Mouse (Mus musculus) limb, embryonic 12.5 days (tissue): ENCODE results near the gene Gm7075. TPM values are rescaled to one million over a fixed set of nuclear protein-coding genes. Genes with fewer than 3 reads are reported as not detected.
"Not testable (repeated sequence)": the region's sequence is repeated elsewhere in the genome, so short reads cannot be mapped to it uniquely, and the experiment has no call there.

Experiments used
- ATAC-seq: fragments of 200-750 bp; cut with Nextera tagmentation; 2 replicates; pipeline ENCODE4 v1.8.0; 2017; ENCODE audit warnings: low read depth, moderate TSS enrichment; ENCODE audit not compliant: insufficient number of reproducible peaks, insufficient read depth, low FRiP score, low TSS enrichment
- H3K27ac ChIP-seq: fragments of 300-500 bp; sonication (generic); 2 replicates; pipeline ENCODE4 v1.5.1; 2016; ENCODE audit warnings: mild to moderate bottlenecking, moderate library complexity
- H3K27me3 ChIP-seq: fragments of 300-500 bp; sonication (generic); 2 replicates; pipeline ENCODE4 v1.6.1; 2016; ENCODE audit warnings: mild to moderate bottlenecking, moderate library complexity
- H3K36me3 ChIP-seq: fragments of 300-500 bp; sonication (generic); 2 replicates; pipeline ENCODE4 v1.6.1; 2016; ENCODE audit warnings: mild to moderate bottlenecking, moderate library complexity
- H3K4me1 ChIP-seq: fragments of 300-500 bp; sonication (generic); replicated peaks from 2 replicates; pipeline ENCODE4 v1.6.1; 2016
- H3K4me2 ChIP-seq: fragments of 300-500 bp; sonication (generic); 2 replicates; pipeline ENCODE4 v1.6.1; 2016; ENCODE audit warnings: mild to moderate bottlenecking, moderate library complexity
- H3K4me3 ChIP-seq: fragments of 300-500 bp; sonication (generic); replicated peaks from 2 replicates; pipeline ENCODE4 v1.5.1; 2016; ENCODE audit warnings: mild to moderate bottlenecking
- H3K9ac ChIP-seq: fragments of 300-500 bp; sonication (generic); replicated peaks from 2 replicates; pipeline ENCODE4 v1.6.1; 2016; ENCODE audit warnings: mild to moderate bottlenecking, moderate library complexity
- H3K9me3 ChIP-seq: fragments of 300-500 bp; sonication (generic); 2 replicates; pipeline ENCODE4 v1.6.1; 2016; ENCODE audit warnings: mild to moderate bottlenecking, moderate library complexity
- WGBS: fragments of 180-500 bp; shearing (Covaris S2); methylation state at CpG from one replicate; pipeline ENCODE4 v1.1.7; 2016; 5-methylcytosine and 5-hydroxymethylcytosine counted together
- polyA plus RNA-seq: library from polyadenylated mRNA; unstranded; fragments of >200 nt; fragmentation: Nextera tagmentation; extraction: Ambion mirVana; gene quantifications from 2 replicates; pipeline ENCODE4 v1.2.1, GENCODE M21; 2016

Gm7075 gene
- polyA plus RNA-seq = not detected in 2 replicates

DNA sequence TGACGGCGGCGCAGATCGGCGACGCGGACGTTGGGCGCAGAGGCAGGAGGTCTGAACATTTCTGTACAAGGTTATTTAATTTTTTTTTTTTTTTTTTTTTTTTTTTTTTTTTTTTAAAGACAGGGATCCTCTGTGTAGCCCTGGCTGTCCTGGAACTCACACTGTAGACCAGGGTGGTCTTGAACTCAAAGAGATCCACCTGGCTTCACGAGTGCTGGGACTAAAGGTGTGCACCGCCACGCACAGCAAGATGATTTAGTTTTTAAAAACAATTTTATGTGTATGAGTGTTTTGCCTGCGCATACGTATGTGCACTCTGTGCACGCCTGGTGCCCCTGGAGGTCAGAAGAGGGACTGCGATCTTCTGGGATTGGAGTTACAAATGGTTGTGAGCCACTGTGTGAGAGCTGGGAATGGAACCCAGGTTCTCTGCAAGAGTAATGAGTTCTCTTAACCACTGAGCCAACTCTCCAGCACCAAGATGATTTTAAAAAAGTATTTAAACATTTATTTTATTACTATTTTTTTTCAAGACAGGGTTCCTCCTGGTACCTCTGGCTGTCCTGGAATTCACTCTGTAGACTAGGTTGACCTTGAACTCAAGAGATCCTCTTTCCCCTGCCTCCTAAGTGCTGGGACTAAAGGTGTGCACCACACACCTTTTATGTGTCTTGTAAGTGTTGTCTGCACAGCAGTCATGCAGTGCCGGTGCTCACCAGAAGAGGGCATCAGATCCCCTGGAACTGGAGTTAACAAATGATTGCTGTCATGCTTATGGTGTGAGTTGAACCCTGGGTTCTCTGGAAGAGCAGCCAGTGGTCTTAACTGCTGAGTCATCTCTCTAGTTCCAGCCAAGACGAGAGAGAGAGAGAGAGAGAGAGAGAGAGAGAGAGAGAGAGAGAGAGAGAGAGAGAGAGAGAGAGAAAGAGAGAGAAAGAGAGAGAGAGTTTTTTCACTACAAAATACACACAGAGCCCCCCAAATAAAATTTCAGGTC is at the start of gene Gm7075:
TSS of gene Gm7075 (minus strand) at position 51 of the 997 bp plus-strand sequence.
- H3K4me3 ChIP-seq = no peak within 1 kb of the TSS
- H3K9ac ChIP-seq = no peak within 1 kb of the TSS
- no peak within 1 kb of the TSS for H3K4me2 ChIP-seq
- 91% methylated on average over 18 of the region's 18 CpGs for WGBS
- H3K9me3 ChIP-seq = no peaks in the 10 kb centered on the region
- no peak within 1 kb of the TSS for H3K27ac ChIP-seq
- no peaks in the 10 kb centered on the region for H3K4me1 ChIP-seq
- H3K27me3 ChIP-seq = no peaks in the 10 kb centered on the region
- ATAC-seq = no peak
- H3K36me3 ChIP-seq = no peaks in the 10 kb centered on the region

DNA sequence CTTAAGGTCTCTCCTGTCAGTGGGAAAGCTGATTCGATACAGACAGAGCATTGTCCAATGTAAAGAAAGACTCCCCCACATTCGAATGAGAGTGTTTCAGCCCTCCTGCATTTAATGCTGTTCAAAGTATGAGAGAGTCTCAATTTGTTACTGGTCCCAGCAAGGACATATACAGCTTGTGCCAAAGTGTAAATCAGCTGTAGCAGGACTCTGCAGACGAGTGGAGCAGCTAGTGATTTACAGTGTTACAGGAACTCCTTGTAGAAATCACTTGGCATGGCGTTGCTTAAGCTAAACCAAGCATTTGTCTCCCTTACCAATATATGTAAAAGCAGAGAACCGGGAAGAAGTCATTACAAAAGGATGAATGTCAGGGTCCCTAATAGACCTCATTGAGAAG is 39.3 kb upstream of the Gm7075 start:
- no peak for ATAC-seq
- no peak overlapping the region for H3K4me2 ChIP-seq
- 69% methylated on average over 5 of the region's 5 CpGs for WGBS
- H3K9ac ChIP-seq = no peak overlapping the region
- no peaks in the 10 kb centered on the region for H3K36me3 ChIP-seq
- peaks cover 6% of the 10 kb centered on the region; the same call in 1 of the 2 replicates for H3K27me3 ChIP-seq
- H3K9me3 ChIP-seq = no peaks in the 10 kb centered on the region
- H3K27ac ChIP-seq = no peak overlapping the region
- H3K4me3 ChIP-seq = no peak overlapping the region
- H3K4me1 ChIP-seq = peaks cover 10% of the 10 kb centered on the region; the same call in 1 of the 2 replicates

DNA sequence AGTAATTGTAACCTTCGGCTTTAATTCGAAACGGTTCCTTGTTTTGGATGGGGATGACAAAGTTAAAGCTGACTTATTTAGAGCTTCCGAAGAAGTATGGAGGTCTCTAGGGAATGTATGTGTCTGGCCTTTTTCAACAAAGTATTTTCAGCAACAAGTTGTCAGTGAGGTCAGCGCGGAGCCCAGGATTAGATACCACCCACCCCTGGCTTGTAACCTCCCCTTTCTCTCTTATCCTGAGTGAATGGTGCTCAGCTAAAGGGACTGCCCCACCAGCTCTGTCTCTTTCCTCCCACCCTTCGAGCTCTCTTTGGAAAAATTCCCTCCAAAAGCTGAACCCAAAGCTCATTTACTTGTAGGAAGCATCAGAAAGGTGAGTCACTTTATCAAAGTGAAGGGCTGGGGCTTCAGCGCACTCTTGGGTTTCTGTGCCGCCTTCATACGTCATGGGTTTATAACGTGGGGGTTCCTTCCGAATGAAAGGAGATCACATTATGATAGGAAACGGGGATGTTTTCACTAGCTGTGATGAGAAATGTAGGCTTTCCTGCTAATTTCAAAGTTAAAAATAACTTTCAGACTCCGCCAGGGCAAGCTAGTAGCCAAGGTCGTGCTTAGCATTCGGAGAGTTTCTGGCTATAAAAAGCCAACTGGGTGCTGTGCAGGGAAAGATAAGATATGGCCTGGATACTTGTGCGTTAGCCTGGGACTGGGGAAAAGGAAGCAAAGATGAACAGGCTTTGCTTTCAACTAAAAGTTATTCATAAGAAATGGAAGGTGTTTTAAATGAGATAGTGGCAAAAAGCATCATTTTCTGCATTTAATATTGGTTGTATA is 35.9 kb upstream of the Gm7075 start:
- WGBS = 67% methylated on average over 17 of the region's 17 CpGs
- Histone ChIP-seq H3K4me2 (no peak overlapping the region), H3K9me3 (no peaks in the 10 kb centered on the region), H3K4me1 (peaks cover 13% of the 10 kb centered on the region; the same call in 1 of the 2 replicates), H3K9ac (no peak overlapping the region), H3K27me3 (peaks cover 6% of the 10 kb centered on the region; the same call in 1 of the 2 replicates), H3K36me3 (no peaks in the 10 kb centered on the region), H3K27ac (no peak overlapping the region), H3K4me3 (no peak overlapping the region)
- ATAC-seq = no peak

DNA sequence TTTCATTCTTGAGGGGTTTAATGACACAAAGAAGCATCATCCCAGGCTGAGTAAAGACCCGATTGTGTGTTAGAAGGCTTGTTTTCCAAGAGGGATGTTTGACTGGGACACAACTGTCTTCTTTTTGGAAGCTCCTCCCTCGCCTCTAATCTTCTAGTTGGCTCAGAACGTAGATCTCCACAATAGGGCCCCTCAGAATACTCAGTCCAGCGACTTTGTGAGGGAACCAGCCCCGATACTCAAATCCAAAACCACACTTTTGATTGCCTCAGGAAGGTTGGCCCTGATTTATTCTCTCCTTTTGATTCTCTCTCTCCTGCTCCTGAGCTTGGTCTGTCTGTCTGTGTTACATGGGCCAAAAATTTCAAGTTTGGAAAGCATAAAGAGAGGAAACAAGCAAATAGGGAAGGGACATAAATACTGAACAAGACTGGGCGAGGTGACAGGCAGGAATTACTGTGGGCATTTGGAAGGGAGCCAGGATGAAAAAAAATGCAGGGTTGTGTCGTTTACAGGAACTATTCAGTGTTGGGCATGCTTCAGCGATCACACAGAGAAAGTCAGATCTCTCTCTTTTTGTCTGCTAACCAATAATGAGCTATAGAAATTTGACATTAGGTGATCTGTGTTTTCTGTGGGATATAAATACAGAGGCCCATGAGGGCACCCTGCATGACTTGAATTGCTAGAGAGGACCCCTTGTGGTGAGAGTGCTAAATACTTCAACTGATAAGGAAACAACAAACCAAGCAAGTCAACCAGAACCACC is 33.7 kb upstream of the Gm7075 start:
- Histone ChIP-seq H3K36me3 (no peaks in the 10 kb centered on the region), H3K4me2 (no peak overlapping the region), H3K27ac (no peak overlapping the region), H3K4me1 (peaks cover 13% of the 10 kb centered on the region; the same call in 1 of the 2 replicates), H3K9me3 (no peaks in the 10 kb centered on the region), H3K27me3 (peaks cover 6% of the 10 kb centered on the region; the same call in 1 of the 2 replicates), H3K9ac (no peak overlapping the region), H3K4me3 (no peak overlapping the region)
- no peak for ATAC-seq
- 70% methylated on average over 8 of the region's 8 CpGs for WGBS

DNA sequence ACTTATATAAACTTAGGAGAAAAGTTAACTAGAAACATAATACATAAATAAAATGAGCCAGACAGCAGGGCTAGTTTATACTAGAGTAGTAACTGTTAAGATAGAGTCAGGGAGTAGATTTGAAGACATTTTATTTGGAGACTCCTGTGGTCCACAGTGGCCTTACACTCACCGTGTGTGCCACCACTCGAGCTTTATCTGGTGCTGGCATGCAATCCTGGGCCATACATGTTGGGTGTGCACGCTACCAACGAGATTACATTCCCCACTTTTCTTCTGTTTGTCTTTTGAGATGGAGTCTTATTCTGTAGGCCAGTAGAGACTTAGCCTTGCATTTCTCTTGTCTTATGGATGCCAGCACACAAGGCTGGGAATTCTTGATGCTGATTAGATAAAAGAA is 32.3 kb upstream of the Gm7075 start:
- no peak for ATAC-seq
- H3K4me2 ChIP-seq = no peak overlapping the region
- peaks cover 6% of the 10 kb centered on the region; the same call in 1 of the 2 replicates for H3K27me3 ChIP-seq
- WGBS = 87% methylated on average over 4 of the region's 4 CpGs
- H3K9me3 ChIP-seq = no peaks in the 10 kb centered on the region
- no peak overlapping the region for H3K4me3 ChIP-seq
- H3K9ac ChIP-seq = no peak overlapping the region
- no peak overlapping the region for H3K27ac ChIP-seq
- H3K36me3 ChIP-seq = no peaks in the 10 kb centered on the region
- peaks cover 12% of the 10 kb centered on the region; the same call in 1 of the 2 replicates for H3K4me1 ChIP-seq

DNA sequence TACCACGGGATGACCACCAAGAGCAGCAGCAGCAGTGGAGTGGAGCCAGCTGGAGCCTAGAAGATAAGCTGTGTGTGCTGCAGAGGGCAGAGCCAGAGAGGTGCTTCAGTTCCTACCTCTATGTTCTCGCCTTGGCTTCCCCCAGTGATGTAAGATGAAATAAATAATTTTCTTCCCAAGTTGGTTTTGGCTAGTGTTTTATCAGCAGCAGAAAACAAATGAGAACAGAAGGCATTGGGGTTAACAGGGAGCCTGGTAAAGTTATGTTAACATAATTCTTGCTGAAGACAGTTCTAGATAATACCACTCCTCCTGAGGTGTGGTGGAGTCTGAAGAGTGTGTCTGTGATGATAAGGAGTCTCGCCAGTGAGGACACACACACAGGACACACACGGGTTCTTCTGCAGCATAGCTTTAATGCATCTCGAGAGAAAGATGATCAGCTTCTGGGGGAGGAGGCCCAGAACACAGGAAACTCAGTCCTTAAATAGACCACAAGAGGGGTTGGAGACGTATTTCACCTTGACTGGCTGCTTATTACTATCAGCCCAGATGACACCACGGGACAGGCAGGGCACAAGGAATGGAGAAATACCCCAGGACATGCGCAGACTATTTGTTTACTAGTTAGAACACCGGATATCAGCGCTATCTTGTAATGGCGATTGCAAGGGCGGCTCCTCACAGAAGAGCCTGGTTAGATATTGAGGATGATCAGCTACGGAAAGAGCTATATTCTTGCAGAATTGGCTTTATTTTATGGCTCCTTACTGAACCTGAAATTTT is 23.2 kb upstream of the Gm7075 start:
- not testable (repeated sequence) for H3K36me3 ChIP-seq, H3K4me2 ChIP-seq, H3K9me3 ChIP-seq, H3K4me1 ChIP-seq, ATAC-seq, H3K9ac ChIP-seq, H3K27ac ChIP-seq, H3K4me3 ChIP-seq, H3K27me3 ChIP-seq
- WGBS = 87% methylated on average over 13 of the region's 13 CpGs

DNA sequence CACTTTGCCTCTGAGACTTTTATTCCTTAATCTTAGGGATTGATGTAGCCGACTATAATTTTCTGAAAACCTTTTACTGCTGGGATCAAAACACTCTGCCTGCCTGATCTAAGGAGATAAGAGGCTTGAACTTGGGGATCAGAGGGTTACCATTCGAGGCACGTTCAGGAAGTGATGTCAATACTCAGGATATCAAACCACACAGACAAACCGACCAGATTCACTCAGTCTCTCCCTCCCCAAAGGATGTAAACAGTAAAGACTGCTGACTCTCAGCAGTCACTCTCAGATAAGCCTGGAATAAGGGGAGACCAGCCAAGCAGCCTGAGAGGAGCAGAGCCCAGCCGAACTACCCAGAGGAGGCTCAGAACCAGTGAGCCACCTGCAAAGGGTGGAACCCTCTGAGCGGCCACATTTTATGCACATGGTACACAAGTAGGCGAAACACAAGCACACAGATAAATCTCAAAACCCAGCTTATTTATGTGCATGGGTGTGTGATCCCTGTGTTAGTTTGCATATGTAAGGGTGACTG is 18.2 kb upstream of the Gm7075 start:
- Histone ChIP-seq H3K4me2 (no peak overlapping the region), H3K4me3 (no peak overlapping the region), H3K27me3 (no peaks in the 10 kb centered on the region), H3K36me3 (no peaks in the 10 kb centered on the region), H3K4me1 (no peaks in the 10 kb centered on the region), H3K27ac (no peak overlapping the region), H3K9me3 (no peaks in the 10 kb centered on the region), H3K9ac (no peak overlapping the region)
- ATAC-seq = no peak
- 71% methylated on average over 7 of the region's 7 CpGs for WGBS

DNA sequence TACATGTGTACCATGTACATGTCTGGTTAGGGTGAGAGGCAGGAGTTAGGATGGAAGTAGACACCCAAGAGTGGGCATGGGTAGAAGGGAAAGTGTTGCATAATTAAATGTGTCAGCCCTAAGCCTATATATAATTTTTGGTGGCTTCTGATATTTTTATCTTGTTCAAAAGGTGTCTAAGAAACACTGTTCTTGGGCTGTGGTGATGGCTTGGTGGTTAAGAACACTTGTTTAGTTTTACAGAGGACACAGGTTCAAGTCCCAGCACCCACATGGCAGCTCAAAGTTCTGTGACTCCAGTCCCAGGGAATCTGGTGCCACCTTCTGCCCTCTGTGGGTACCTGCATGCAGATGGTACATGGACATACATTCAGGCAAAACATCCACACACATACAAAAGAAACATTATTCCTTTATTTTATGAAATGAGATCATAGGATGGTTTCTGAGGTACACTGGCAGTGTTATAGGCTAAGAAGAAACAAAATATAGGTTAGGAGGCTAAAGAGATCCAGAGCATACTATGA is 17.2 kb upstream of the Gm7075 start:
- Histone ChIP-seq H3K4me2 (no peak overlapping the region), H3K36me3 (no peaks in the 10 kb centered on the region), H3K9me3 (no peaks in the 10 kb centered on the region), H3K27ac (no peak overlapping the region), H3K27me3 (no peaks in the 10 kb centered on the region), H3K9ac (no peak overlapping the region), H3K4me1 (no peaks in the 10 kb centered on the region), H3K4me3 (no peak overlapping the region)
- no peak for ATAC-seq

DNA sequence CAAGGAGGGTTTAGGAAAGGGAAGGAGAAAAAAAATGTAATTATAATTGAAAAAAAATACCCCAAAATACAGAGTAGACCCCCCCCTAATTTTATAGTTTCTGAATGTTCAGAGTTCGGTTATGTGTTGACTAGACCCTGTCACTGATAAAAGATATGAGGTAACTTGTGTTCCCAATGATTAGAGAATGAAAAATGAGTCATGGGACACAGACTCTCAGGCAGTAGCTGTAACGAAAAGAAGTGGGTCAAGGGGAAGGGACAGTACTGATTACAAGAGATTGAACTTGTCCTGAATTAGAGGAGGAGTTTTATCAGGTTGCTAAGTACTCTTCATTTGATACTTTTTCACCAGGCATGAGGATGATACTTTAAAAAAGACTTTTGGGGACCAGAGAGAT is 11.3 kb upstream of the Gm7075 start:
- ATAC-seq = no peak
- H3K27ac ChIP-seq = no peak overlapping the region
- no peak overlapping the region for H3K4me2 ChIP-seq
- 83% methylated on average over 2 of the region's 2 CpGs for WGBS
- no peaks in the 10 kb centered on the region for H3K36me3 ChIP-seq
- no peaks in the 10 kb centered on the region for H3K4me1 ChIP-seq
- H3K27me3 ChIP-seq = no peaks in the 10 kb centered on the region
- H3K9ac ChIP-seq = no peak overlapping the region
- H3K4me3 ChIP-seq = no peak overlapping the region
- H3K9me3 ChIP-seq = no peaks in the 10 kb centered on the region

DNA sequence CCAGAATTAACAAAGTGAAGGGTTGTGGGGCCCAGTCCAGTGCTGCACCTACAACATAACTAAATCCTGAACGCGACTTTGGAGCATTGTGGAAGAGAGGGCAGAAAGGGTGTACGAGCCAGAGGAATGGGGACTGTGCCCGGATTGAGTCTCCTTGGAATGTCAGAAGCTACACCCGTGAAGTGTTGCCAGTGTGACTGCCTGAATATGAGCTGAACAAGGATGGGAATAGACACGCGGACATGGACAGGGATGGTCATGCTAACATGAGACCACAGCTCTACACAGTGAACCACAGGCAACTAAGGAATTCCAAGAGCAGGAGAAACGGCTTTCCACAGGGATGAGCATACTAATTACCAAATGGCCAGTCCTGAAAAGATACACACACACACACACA is 10.5 kb upstream of the Gm7075 start:
- ATAC-seq = no peak
- Histone ChIP-seq H3K27me3 (no peaks in the 10 kb centered on the region), H3K27ac (no peak overlapping the region), H3K4me2 (no peak overlapping the region), H3K9me3 (no peaks in the 10 kb centered on the region), H3K4me3 (no peak overlapping the region), H3K36me3 (no peaks in the 10 kb centered on the region), H3K4me1 (no peaks in the 10 kb centered on the region), H3K9ac (no peak overlapping the region)
- 91% methylated on average over 8 of the region's 8 CpGs for WGBS
